Mouse (Mus musculus): ENCODE results near the gene Csf3. TPM values are rescaled to one million over a fixed set of nuclear protein-coding genes. Genes with fewer than 3 reads are reported as not detected.

The Csf3 gene
- total RNA-seq, 2 experiments from 2014 or later: not detected

DNA sequence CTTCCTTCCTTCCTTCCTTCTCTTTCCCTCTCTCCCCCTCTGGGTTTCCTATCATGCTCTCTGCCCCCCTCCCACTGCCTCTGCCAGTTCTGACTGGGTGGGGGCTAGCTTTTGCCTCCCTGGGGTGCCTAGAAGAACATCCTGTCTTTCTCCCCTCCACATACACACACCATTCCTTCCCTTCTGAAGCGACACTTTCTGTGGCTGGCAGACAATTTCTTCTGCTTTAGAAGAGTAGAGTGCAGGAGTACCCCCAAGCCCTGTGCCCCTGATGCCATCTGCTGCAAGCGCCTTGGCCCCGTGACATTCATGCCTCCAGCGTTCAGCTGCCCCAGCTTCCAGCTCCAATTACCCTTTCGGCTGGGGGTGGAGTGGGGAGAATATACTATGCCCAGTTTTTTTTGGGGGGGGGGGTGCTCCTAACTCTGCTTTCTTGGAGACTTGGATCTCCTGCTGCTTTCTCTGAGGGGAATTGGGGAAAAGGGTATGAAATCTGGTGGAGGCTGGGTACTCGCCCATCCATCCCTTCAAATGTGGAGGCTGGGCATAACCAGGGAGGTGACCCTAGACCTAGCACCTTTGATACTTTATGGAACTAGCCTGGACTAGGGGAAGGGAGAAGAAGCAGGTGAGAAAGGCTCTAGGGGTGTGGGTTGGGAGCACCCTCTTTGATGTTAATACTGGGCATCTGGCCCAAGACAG, 46.9 kb downstream of the Csf3 start:
- DNase-seq (ENCODE audit: low spot score in 2 of 2): no peak

DNA sequence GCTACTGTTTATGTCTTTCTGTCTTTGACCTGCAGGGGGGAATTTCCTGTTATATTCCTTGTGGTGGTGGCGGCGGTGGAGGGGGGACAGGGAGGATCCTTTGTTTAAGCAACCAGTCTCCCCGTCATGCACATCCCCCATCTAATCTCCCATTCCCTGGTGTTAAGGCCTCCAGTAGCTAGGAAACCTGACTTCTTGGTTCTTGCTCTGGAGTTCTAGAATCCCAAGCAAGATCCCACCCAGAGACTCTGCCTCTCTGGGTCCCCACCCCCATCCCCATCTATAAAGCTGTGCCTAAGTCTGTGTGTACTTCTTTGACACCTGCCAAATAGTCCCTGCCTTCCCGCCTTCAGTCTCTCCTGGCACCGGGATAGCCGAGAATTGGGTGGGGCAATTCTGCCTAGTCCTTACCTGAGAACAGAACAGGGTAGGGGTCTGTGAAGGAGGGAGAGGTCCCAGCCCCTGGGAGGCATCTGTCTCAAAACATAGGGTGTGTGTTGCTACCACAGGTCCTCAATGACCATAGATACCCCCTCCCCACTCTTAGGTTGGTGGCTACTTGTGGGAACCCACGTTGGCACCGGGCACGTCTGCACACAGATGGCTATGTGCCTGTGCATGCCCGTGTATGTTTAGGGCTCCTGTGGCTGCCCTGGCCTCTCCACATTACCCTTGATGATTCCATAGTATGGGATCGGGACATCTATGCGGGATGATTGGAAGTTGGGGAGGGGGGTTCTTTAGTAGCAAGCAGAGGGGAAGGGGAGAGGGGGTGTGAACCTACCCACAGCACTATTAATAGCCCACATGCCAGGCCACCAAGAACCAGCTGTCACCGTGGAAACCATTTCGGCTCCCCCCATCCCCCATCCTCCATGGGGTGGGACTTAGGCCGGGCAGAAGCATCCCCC, 47.7 kb downstream of the Csf3 start:
- DNase-seq (ENCODE audit: low spot score in 2 of 2): no peak

DNA sequence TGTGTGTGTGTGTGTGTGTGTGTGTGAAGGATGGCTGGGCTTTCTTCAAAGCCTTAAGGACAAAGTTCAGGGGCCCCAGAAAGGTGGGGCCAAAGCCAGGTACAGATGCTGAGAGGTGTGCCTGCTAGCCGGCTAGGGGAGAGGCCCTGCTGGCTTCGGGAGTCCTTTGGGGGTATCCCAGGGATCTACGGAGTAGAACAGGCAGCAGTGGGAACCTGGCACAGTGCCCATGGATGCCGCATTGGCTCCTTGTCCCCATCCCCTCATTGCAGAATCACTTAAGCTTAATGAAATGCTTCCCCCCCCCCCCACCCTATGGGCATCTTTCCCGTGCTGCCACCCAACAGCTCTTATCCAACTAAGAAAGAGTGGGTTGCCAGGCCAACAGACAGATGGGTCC, 48.7 kb downstream of the Csf3 start:
- no peak for DNase-seq (ENCODE audit: low spot score in 2 of 2)

DNA sequence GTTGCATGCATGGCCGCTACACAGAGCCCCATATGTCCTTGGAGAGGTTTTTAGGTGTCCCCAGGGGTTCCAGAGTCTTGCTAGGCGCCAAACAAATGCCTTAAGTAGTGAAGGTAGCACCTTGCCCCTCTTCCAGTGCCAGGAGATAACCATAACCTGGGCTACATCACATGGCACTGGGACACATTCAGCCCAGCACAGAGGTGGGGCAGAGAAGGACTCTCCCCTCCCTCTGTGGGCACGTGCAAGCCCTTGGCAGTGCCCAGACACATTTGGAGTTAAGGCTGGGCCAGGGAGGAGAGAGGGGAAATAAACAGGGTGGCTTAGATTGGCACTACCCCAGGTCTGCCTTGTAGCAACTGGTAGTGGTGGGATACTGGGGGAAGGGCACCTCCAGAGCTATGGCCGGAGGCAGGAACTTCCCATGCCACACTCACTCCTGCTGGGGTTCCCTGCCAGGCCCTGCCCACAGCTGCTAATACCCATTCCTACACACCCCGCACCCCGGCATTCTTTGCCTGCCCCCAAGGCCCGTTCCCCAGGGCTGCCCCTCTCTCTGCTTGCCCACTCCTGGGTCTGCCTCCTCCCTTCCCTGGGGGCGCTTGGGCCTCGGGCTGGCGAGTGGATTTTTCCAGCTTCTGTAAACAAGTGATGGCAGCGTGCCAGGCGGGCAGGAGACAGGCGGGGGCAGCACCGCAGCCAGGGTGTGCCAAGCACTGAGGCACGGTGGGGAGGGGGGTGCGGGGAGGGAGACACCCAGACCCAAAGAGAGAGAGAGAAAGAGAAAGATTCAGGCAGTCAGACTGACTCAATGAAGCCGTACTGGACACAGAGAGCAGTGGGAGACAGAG, 49.5 kb downstream of the Csf3 start:
- DNase-seq (ENCODE audit: low spot score in 2 of 2): peak; percentile 76 to 91

DNA sequence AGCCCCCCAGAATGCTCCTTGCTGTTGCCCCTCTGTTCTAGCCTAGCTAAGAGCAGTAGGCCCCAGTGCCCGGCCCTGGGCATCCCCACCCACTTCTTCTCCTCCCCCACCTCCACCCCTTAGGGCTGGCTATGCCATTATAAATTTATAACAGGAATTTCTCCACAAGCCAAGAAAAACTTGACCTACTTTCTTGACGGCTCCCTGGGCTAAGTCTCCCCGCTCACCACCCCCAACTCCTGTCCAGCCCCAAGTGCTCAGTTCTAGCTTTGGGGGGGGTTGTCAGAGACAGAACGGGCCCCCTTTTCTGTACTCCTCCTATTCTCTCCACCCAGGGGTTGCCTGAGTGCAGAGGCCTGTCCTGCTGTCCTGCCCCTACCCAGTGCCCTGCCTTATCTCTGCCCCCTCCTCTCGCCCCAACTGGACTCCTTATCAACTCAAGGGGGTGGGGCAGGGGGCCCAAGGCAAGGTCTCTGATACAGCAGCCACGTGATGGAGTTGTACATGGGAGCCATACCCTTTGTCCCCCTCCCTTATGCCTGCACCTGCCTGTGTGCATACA, 50.2 kb downstream of the Csf3 start:
- DNase-seq (ENCODE audit: low spot score in 2 of 2): no peak

DNA sequence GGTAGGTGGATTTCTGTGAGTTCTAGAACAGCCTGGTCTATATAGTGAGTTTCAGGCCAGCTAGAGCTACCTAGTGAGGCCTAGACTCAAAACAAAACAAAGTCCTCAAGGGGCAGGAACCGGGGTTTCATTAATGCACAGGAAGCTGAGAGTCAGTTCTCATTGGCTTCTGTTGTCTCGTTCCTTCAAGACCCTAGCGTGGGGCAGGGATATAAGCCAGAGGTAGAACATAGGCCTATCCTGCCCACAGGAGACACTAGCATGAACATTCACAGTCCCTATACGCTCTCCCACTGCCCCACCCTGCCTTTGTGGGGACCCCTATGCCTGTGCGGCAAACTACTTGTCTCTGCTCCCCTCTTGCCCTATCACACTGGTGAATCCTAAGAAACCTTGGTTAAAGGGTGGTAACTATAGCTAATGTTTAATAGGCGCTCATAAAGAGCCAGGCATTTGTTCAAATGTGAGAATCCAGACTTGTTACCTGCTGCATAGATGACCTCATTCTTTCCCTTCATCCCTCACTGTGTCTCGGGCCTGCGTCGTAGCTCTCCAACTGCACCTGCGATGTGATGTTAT, 51.6 kb downstream of the Csf3 start:
- DNase-seq (ENCODE audit: low spot score in 2 of 2): no peak

Other genes with a start within 250 kb of the Csf3 start
- under 1 TPM in 1 of 2 experiments, not detected in 1; 0.21 TPM for gene Ikzf3, start 155.2 kb upstream of the Csf3 start, total RNA-seq (2021)
- under 1 TPM in 1 of 2 experiments, not detected in 1; 0.31 TPM for gene Zpbp2, start 150.2 kb upstream of the Csf3 start, total RNA-seq (2021)
- gene Ormdl3, start 113.9 kb upstream of the Csf3 start, total RNA-seq (2021): 10 to 100 TPM; 49.1 to 57.6 TPM
- gene Lrrc3c, start 103.0 kb upstream of the Csf3 start, total RNA-seq (2021): not detected
- gene Gm12355, start 75.6 kb upstream of the Csf3 start, total RNA-seq (2021): 10 to 100 TPM; 10.1 to 13.3 TPM
- not detected for gene Gsdma3, start 74.9 kb upstream of the Csf3 start, total RNA-seq (2021)
- gene Gsdma2, start 54.5 kb upstream of the Csf3 start, total RNA-seq (2021): not detected
- not detected for gene Gsdma, start 36.9 kb upstream of the Csf3 start, total RNA-seq (2021)
- 100 to 1,000 TPM; 122 to 126 TPM for gene Psmd3, start 18.7 kb upstream of the Csf3 start, total RNA-seq (2021)
- gene Med24, start 28.2 kb downstream of the Csf3 start, total RNA-seq (2021): 100 to 1,000 TPM; 109 to 110 TPM
- 1,000 to 10,000 TPM; 1,264 to 1,291 TPM for gene Thra, start 39.4 kb downstream of the Csf3 start, total RNA-seq (2021)
- gene Nr1d1, start 74.1 kb downstream of the Csf3 start, total RNA-seq (2021): 10 to 100 TPM; 53.3 to 65.3 TPM
- 100 to 1,000 TPM; 149 to 161 TPM for gene Msl1, start 94.3 kb downstream of the Csf3 start, total RNA-seq (2021)
- 10 to 100 TPM; 56.7 to 59.7 TPM for gene Casc3, start 103.6 kb downstream of the Csf3 start, total RNA-seq (2021)
- 100 to 1,000 TPM; 159 to 165 TPM for gene Rapgefl1, start 135.5 kb downstream of the Csf3 start, total RNA-seq (2021)
- 10 to 100 TPM; 35.8 to 43.8 TPM for gene Wipf2, start 162.4 kb downstream of the Csf3 start, total RNA-seq (2021)
- under 1 TPM; 0.81 to 0.97 TPM for gene Cdc6, start 206.5 kb downstream of the Csf3 start, total RNA-seq (2021)
- 10 to 100 TPM; 20.2 to 20.3 TPM for gene Rara, start 226.6 kb downstream of the Csf3 start, total RNA-seq (2021)